Mouse (Mus musculus) heart, adult 2 months (tissue): ENCODE measurements at regions not wholly inside any gene's neighbourhood (a gene's known extent, or its start where the extent isn't known, plus 50 kb on each side); places are given as distances from the start of the nearest gene placed in this dataset.
"Not testable (repeated sequence)": the region's sequence is repeated elsewhere in the genome, so short reads cannot be mapped to it uniquely, and the experiment has no call there.

Source experiments
- CTCF ChIP-seq: fragments of 200-600 bp; IDR thresholded peaks from 2 replicates; pipeline ENCODE4 v1.8.1; 2022; ENCODE audit warnings: antibody characterized with exemption, mild to moderate bottlenecking, moderate library complexity
- EP300 ChIP-seq: fragments of 200-500 bp; IDR thresholded peaks from 2 replicates; pipeline ENCODE4 v1.6.1; 2011; ENCODE audit warnings: low read depth, low read length, control low read depth; ENCODE audit not compliant: insufficient read depth
- POLR2A ChIP-seq: fragments of 200-500 bp; IDR thresholded peaks from 2 replicates; pipeline ENCODE4 v1.6.1; 2011; ENCODE audit warnings: mild to moderate bottlenecking, low read depth, low read length, control low read depth; ENCODE audit not compliant: insufficient read depth

GRCm38 (mm10) chrY:43772246-43772645, 492.0 kb downstream of the Gm21739 start:
- TF ChIP-seq EP300, CTCF, POLR2A: not testable (repeated sequence)
